Mouse (Mus musculus) neural tube, embryonic 14.5 days (tissue): ENCODE measurements at regions not wholly inside any gene's neighbourhood (a gene's known extent, or its start where the extent isn't known, plus 50 kb on each side); places are given as distances from the start of the nearest gene placed in this dataset.

Source experiments
- ATAC-seq: fragments of 200-750 bp; cut with Nextera tagmentation; 2 replicates; pipeline ENCODE4 v1.8.0; 2017; ENCODE audit warnings: low read depth, mild to moderate bottlenecking, moderate TSS enrichment, moderate library complexity
- H3K27ac ChIP-seq: fragments of 300-500 bp; sonication (generic); 2 replicates; pipeline ENCODE4 v1.5.1; 2014; ENCODE audit warnings: low read depth, mild to moderate bottlenecking, control low read depth, low read length, moderate library complexity, mixed read lengths
- H3K27me3 ChIP-seq: fragments of 300-500 bp; sonication (generic); 2 replicates; pipeline ENCODE4 v1.6.1; 2014; ENCODE audit warnings: low read length; ENCODE audit not compliant: control insufficient read depth, insufficient read depth
- H3K36me3 ChIP-seq: fragments of 300-500 bp; sonication (generic); 2 replicates; pipeline ENCODE4 v1.6.1; 2014; ENCODE audit warnings: low read length, mixed read lengths; ENCODE audit not compliant: control insufficient read depth, insufficient read depth
- H3K4me1 ChIP-seq: fragments of 300-500 bp; sonication (generic); 2 replicates; pipeline ENCODE4 v1.6.1; 2014; ENCODE audit warnings: low read length; ENCODE audit not compliant: control insufficient read depth, insufficient read depth
- H3K4me2 ChIP-seq: fragments of 300-500 bp; sonication (generic); 2 replicates; pipeline ENCODE4 v1.6.1; 2014; ENCODE audit warnings: mild to moderate bottlenecking, low read depth, low read length, control low read depth
- H3K4me3 ChIP-seq: fragments of 300-500 bp; sonication (generic); 2 replicates; pipeline ENCODE4 v1.5.1; 2014; ENCODE audit warnings: low read depth, low read length, control low read depth, mixed read lengths
- H3K9ac ChIP-seq: fragments of 300-500 bp; sonication (generic); replicated peaks from 2 replicates; pipeline ENCODE4 v1.6.1; 2014; ENCODE audit warnings: low read depth, mild to moderate bottlenecking, control low read depth, low read length, mixed read lengths
- H3K9me3 ChIP-seq: fragments of 300-500 bp; sonication (generic); 2 replicates; pipeline ENCODE4 v1.6.1; 2016; ENCODE audit warnings: low read length; ENCODE audit not compliant: control insufficient read depth
- WGBS: fragments of 180-500 bp; shearing (Covaris S2); extraction: QIAGEN DNeasy Blood & Tissue Kit; methylation state at CpG from one replicate; pipeline ENCODE4 v1.1.7; 2014; 5-methylcytosine and 5-hydroxymethylcytosine counted together

- Histone ChIP-seq H3K9ac (peak overlapping the region; percentile 46), H3K27ac (no peak overlapping the region; the same call in 1 of the 2 replicates), H3K36me3 (no peaks in the 10 kb centered on the region), H3K9me3 (no peaks in the 10 kb centered on the region), H3K4me2 (peak overlapping the region; percentile 51), H3K4me1 (no peaks in the 10 kb centered on the region), H3K4me3 (peak overlapping the region; percentile 31), H3K27me3 (no peaks in the 10 kb centered on the region)
- WGBS = 15% methylated on average over 34 of the region's 43 CpGs
- peak; percentile 85 for ATAC-seq
Measured at GRCm38 (mm10) chrX:12936406-12937172, 134.7 kb upstream of the Usp9x start.

- Histone ChIP-seq H3K27me3 (no peaks in the 10 kb centered on the region), H3K4me1 (no peaks in the 10 kb centered on the region), H3K4me2 (no peak overlapping the region), H3K4me3 (no peak overlapping the region), H3K36me3 (no peaks in the 10 kb centered on the region), H3K9ac (no peak overlapping the region), H3K9me3 (no peaks in the 10 kb centered on the region), H3K27ac (no peak overlapping the region)
- no peak for ATAC-seq
- 94% methylated on average over 4 of the region's 4 CpGs for WGBS
Measured at GRCm38 (mm10) chrX:12933294-12933807, 137.9 kb upstream of the Usp9x start.

GRCm38 (mm10) chrX:12930242-12930641, 141.1 kb upstream of the Usp9x start:
- no peak for ATAC-seq
- WGBS = 64% methylated on average over 2 of the region's 2 CpGs
- no peaks in the 10 kb centered on the region for H3K9me3 ChIP-seq

GRCm38 (mm10) chrX:12927797-12928589, 143.3 kb upstream of the Usp9x start:
- ATAC-seq = no peak
- Histone ChIP-seq H3K4me1 (no peaks in the 10 kb centered on the region), H3K4me2 (no peak overlapping the region), H3K36me3 (no peaks in the 10 kb centered on the region), H3K9me3 (no peaks in the 10 kb centered on the region), H3K9ac (no peak overlapping the region), H3K4me3 (no peak overlapping the region), H3K27ac (no peak overlapping the region), H3K27me3 (no peaks in the 10 kb centered on the region)
- 71% methylated on average over 11 of the region's 11 CpGs for WGBS

More at GRCm38 (mm10) chrX:12930242-12930641, 141.1 kb upstream of the Usp9x start:
- H3K27me3 ChIP-seq = no peaks in the 10 kb centered on the region
- no peak overlapping the region for H3K9ac ChIP-seq
- no peaks in the 10 kb centered on the region for H3K4me1 ChIP-seq
- no peak overlapping the region for H3K4me3 ChIP-seq
- no peak overlapping the region for H3K4me2 ChIP-seq
- H3K27ac ChIP-seq = no peak overlapping the region
- H3K36me3 ChIP-seq = no peaks in the 10 kb centered on the region

GRCm38 (mm10) chrX:12924705-12925644, 146.3 kb upstream of the Usp9x start:
- H3K9ac ChIP-seq = no peak overlapping the region
- H3K27me3 ChIP-seq = no peaks in the 10 kb centered on the region
- no peak overlapping the region for H3K4me3 ChIP-seq
- no peak overlapping the region for H3K4me2 ChIP-seq
- no peaks in the 10 kb centered on the region for H3K4me1 ChIP-seq
- no peak overlapping the region for H3K27ac ChIP-seq
- H3K36me3 ChIP-seq = no peaks in the 10 kb centered on the region
- WGBS = 76% methylated on average over 10 of the region's 10 CpGs
- no peak for ATAC-seq
- no peaks in the 10 kb centered on the region for H3K9me3 ChIP-seq

GRCm38 (mm10) chrX:12919576-12919975, 151.7 kb upstream of the Usp9x start:
- WGBS = 28% methylated on average over 3 of the region's 3 CpGs
- Histone ChIP-seq H3K9me3 (no peaks in the 10 kb centered on the region), H3K9ac (no peak overlapping the region), H3K27me3 (no peaks in the 10 kb centered on the region), H3K4me2 (no peak overlapping the region), H3K36me3 (no peaks in the 10 kb centered on the region), H3K4me3 (no peak overlapping the region), H3K27ac (no peak overlapping the region), H3K4me1 (no peaks in the 10 kb centered on the region)
- no peak for ATAC-seq

- Histone ChIP-seq H3K27ac (no peak overlapping the region), H3K27me3 (no peaks in the 10 kb centered on the region), H3K9ac (no peak overlapping the region), H3K36me3 (no peaks in the 10 kb centered on the region), H3K4me1 (no peaks in the 10 kb centered on the region), H3K4me3 (no peak overlapping the region), H3K4me2 (peak overlapping the region; percentile 30; the same call in 1 of the 2 replicates), H3K9me3 (no peaks in the 10 kb centered on the region)
- peak; percentile 49; the same call in 1 of the 2 replicates for ATAC-seq
- 25% methylated on average over 13 of the region's 13 CpGs for WGBS
Measured at GRCm38 (mm10) chrX:12917105-12917504, 154.2 kb upstream of the Usp9x start.

- no peak overlapping the region for H3K9ac ChIP-seq
- H3K27me3 ChIP-seq = no peaks in the 10 kb centered on the region
- peak; percentile 17; the same call in 1 of the 2 replicates for ATAC-seq
- H3K4me1 ChIP-seq = no peaks in the 10 kb centered on the region
- H3K4me2 ChIP-seq = peak overlapping the region; percentile 30; the same call in 1 of the 2 replicates
- no peak overlapping the region for H3K4me3 ChIP-seq
- 30% methylated on average over 11 of the region's 11 CpGs for whole genome bisulfite sequencing
- no peaks in the 10 kb centered on the region for H3K36me3 ChIP-seq
- no peak overlapping the region for H3K27ac ChIP-seq
- H3K9me3 ChIP-seq = no peaks in the 10 kb centered on the region
Measured at GRCm38 (mm10) chrX:12916684-12917083, 154.6 kb upstream of the Usp9x start.
